Mouse (Mus musculus) NIH3T3 (cell line): ENCODE measurements at regions not wholly inside any gene's neighbourhood (a gene's known extent, or its start where the extent isn't known, plus 50 kb on each side); places are given as distances from the start of the nearest gene placed in this dataset.
A peak's percentile ranks its signal among the peaks of the same experiment; 100 is the strongest.

Experiments used
- DNase-seq: peaks from one replicate; pipeline ENCODE4 v3.0.0-alpha.2; 2012; ENCODE audit warnings: low read depth

DNA sequence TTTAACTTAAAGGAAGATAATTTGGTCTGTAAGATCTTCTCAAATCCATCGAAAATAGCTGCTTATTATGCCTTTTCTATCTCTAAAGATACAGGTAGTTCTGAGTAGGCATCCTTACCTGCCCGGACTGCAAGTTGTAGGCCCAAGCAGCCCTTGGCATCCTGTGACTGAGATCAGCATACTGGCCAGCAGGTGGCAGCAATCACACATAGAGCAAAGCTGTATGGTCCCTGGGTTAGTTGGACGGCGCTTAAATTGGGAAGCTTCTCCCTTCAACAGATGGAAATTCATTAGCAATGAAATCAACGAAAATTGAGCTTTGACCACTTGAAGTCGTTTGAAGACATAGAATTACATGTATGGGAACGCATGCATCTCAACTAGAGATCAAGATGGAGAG, 61.0 kb downstream of the Ccng2 start:
- DNase-seq, result peak; percentile 84

DNA sequence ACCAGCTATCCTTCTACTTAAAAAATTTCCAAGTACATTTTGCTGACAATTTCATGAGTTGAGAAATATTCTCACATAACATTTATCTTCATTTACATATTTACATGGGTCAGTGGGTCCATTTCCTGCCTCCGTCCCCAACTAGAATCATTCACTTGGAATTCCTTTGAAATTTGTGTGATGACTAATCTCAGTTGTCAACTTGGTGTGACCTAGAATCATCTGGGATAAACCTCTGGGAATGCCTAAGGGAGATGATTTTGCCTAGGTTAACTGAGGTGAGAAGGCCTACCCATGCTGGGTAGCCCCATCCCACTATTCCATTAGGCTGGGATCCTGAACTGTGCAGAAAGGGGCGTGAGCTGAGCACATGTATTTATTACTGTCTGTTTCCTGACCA, 63.8 kb downstream of the Ccng2 start:
- no peak for DNase-seq

DNA sequence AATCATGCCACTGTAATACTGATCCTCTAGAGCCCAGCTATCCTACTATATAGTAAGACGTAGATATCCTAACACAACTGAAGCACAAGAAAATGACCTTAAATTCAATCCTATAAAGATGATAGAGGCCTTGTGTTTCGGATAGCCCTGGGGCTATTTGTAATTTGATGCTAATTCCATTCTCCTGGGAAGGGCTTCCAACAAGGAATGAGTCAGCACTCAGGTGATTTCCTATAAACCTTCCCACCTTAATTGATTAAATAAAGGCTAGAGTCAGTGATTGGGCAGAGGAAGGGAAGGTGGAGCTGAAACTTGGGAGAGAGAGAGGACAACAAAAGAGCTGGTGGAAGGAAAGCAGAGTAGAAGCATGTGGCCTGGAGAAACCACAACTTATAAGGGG, 86.0 kb downstream of the Ccng2 start:
- DNase-seq, result no peak
